Comparison of ENCODE assay signal across 28 mouse cellular contexts in genomic region chr5:45382804-45383203, GRCm38 (mm10).
"Had no signal": no experiment of that assay in that cellular context is flagged by ENCODE, and none has a peak within 500 bp of the region (broad histone marks: within the 10 kb centered on the region; RNA-seq: fewer than 3 reads in every experiment).

No protein-coding gene starts in this region.

- H3K27me3 ChIP-seq: embryonic facial prominence, embryonic 12.5 days; embryonic facial prominence, embryonic 13.5 days; embryonic facial prominence, embryonic 15.5 days; forebrain, embryonic 12.5 days; forebrain, embryonic 13.5 days; forebrain, embryonic 15.5 days had no signal

- ATAC-seq: forebrain, embryonic 13.5 days; forebrain, embryonic 14.5 days; forebrain, embryonic 15.5 days; forebrain, embryonic 16.5 days; forebrain, postnatal 0 days had no signal

- H3K9me3 ChIP-seq: embryonic facial prominence, embryonic 10.5 days; embryonic facial prominence, embryonic 12.5 days; embryonic facial prominence, embryonic 13.5 days; embryonic facial prominence, embryonic 15.5 days; forebrain, embryonic 10.5 days; forebrain, embryonic 12.5 days; forebrain, embryonic 13.5 days; forebrain, embryonic 15.5 days had no signal

- H3K4me1 ChIP-seq: embryonic facial prominence, embryonic 10.5 days; embryonic facial prominence, embryonic 12.5 days; embryonic facial prominence, embryonic 13.5 days; embryonic facial prominence, embryonic 15.5 days; forebrain, embryonic 10.5 days; forebrain, embryonic 12.5 days; forebrain, embryonic 13.5 days; forebrain, embryonic 15.5 days had no signal

- H3K36me3 ChIP-seq: embryonic facial prominence, embryonic 10.5 days; embryonic facial prominence, embryonic 12.5 days; embryonic facial prominence, embryonic 13.5 days; embryonic facial prominence, embryonic 15.5 days; forebrain, embryonic 10.5 days; forebrain, embryonic 12.5 days; forebrain, embryonic 15.5 days had no signal

- H3K9ac ChIP-seq: embryonic facial prominence, embryonic 12.5 days; embryonic facial prominence, embryonic 13.5 days; embryonic facial prominence, embryonic 15.5 days; forebrain, embryonic 12.5 days; forebrain, embryonic 13.5 days; forebrain, embryonic 15.5 days; forebrain, postnatal 0 days had no signal

- H3K4me2 ChIP-seq: embryonic facial prominence, embryonic 12.5 days; embryonic facial prominence, embryonic 13.5 days; embryonic facial prominence, embryonic 15.5 days; forebrain, embryonic 12.5 days; forebrain, embryonic 13.5 days; forebrain, embryonic 15.5 days had no signal

- H3K4me3 ChIP-seq: embryonic facial prominence, embryonic 10.5 days; embryonic facial prominence, embryonic 12.5 days; embryonic facial prominence, embryonic 13.5 days; embryonic facial prominence, embryonic 15.5 days; erythroblast, embryonic 14.5 days; forebrain, embryonic 10.5 days; forebrain, embryonic 12.5 days; forebrain, embryonic 13.5 days; forebrain, embryonic 15.5 days; gastrocnemius, adult 2 months had no signal

- H3K27ac ChIP-seq: embryonic facial prominence, embryonic 10.5 days; embryonic facial prominence, embryonic 12.5 days; embryonic facial prominence, embryonic 13.5 days; embryonic facial prominence, embryonic 15.5 days; forebrain, embryonic 10.5 days; forebrain, embryonic 12.5 days; forebrain, embryonic 13.5 days; forebrain, embryonic 15.5 days; gastrocnemius, adult 2 months had no signal

- DNase-seq: cerebellum, adult 18-20 months; cerebellum, adult 2 months; cerebellum, adult 8-10 months; cerebellum, adult 9-10 months; cerebellum, adult 9-11 months; cerebellum, postnatal 10 days; cerebellum, postnatal 14 days; cerebellum, postnatal 25 days; cerebellum, postnatal 36 days; embryo, embryonic 11 days; forebrain, postnatal 0 days; gastrocnemius, adult 2 months; gastrocnemius, postnatal 10 days; gastrocnemius, postnatal 14 days; gastrocnemius, postnatal 25 days; gastrocnemius, postnatal 36 days; heart, adult 11 months had no signal
